Mouse (Mus musculus): ENCODE measurements around the gene Cdh22. TPM values are rescaled to one million over a fixed set of nuclear protein-coding genes. Genes with fewer than 3 reads are reported as not detected.

Gene Cdh22
- polyA plus RNA-seq, 1 experiment from 2014 or later: 0.05 TPM

DNA sequence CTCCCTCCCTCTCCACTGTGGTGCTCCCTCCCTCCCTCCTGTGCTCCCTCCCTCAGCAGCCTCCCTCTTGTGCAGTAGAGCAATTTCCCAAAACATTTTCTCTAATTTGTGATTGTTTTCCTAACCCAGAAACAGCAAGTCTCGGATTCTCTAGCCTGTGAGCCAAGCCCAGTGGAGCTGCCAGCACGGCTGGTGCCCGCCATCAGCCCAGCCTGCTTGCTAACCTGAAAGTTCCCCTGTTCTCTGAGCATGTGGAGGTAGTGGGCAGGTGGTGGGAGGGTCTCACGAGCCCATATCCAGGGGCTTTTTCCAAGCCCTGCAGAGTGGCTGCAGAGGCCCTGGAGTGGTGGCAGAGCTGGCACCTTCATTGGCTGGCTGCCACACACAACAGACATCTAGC lies 10.8 kb downstream of the Cdh22 start:
- Histone ChIP-seq H3K4me1 (replicated peaks; ENCODE audit: control insufficient read depth, insufficient read depth) (no peaks in the 10 kb centered on the region), H3K4me3 (ENCODE audit: low read depth, low read length) (no peak overlapping the region), H3K9me3 (ENCODE audit: control insufficient read depth, low read length) (no peaks in the 10 kb centered on the region), H3K27me3 (ENCODE audit: control insufficient read depth, insufficient read depth, low read length) (no peaks in the 10 kb centered on the region), H3K27ac (replicated peaks) (no peak overlapping the region), H3K9ac (ENCODE audit: low read length) (no peak overlapping the region), H3K36me3 (ENCODE audit: control insufficient read depth, insufficient read depth, low read length) (no peaks in the 10 kb centered on the region), H3K4me2 (replicated peaks; ENCODE audit: low read depth) (no peak overlapping the region)
- DNase-seq (ENCODE audit: low spot score): no peak
- WGBS: 61% methylated on average over 4 of the region's 4 CpGs
- ATAC-seq (ENCODE audit: low FRiP score, low TSS enrichment): no peak
- TF ChIP-seq EP300 (optimal IDR thresholded peaks at IDR 0.05) (no peak), CTCF (IDR thresholded peaks at IDR 0.05; ENCODE audit: low read depth) (no peak)

DNA sequence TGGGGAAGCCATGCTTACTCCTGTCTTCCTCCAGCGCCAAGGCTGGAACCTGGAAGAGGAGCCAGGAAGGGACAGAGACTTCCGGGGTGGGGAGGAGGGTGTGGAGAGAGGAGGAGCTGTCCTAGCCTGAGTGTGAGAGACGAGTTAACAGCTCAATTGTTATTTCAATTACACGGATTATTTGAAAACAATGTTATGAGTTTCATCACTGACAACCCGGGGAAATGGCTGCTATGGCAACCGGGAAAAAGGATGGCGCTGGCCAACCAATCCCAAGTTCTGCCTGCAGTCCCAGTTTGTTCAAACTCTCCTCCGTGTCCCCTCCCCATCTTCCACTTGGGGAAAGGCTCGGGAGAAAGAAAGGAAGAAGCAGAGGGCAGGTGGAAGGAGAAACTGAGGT lies 12.7 kb downstream of the Cdh22 start:
- no peak overlapping the region for H3K4me2 ChIP-seq (replicated peaks; ENCODE audit: low read depth)
- H3K36me3 ChIP-seq (ENCODE audit: control insufficient read depth, insufficient read depth, low read length): no peaks in the 10 kb centered on the region
- H3K9me3 ChIP-seq (ENCODE audit: control insufficient read depth, low read length): no peaks in the 10 kb centered on the region
- H3K27ac ChIP-seq (replicated peaks): no peak overlapping the region
- H3K27me3 ChIP-seq (ENCODE audit: control insufficient read depth, insufficient read depth, low read length): no peaks in the 10 kb centered on the region
- DNase-seq (ENCODE audit: low spot score) (no peak), ATAC-seq (ENCODE audit: low FRiP score, low TSS enrichment) (no peak)
- no peaks in the 10 kb centered on the region for H3K4me1 ChIP-seq (replicated peaks; ENCODE audit: control insufficient read depth, insufficient read depth)
- no peak overlapping the region for H3K4me3 ChIP-seq (ENCODE audit: low read depth, low read length)
- TF ChIP-seq CTCF (IDR thresholded peaks at IDR 0.05; ENCODE audit: low read depth) (no peak), EP300 (optimal IDR thresholded peaks at IDR 0.05) (no peak)
- WGBS: 11% methylated on average over 9 of the region's 9 CpGs
- H3K9ac ChIP-seq (ENCODE audit: low read length): no peak overlapping the region

DNA sequence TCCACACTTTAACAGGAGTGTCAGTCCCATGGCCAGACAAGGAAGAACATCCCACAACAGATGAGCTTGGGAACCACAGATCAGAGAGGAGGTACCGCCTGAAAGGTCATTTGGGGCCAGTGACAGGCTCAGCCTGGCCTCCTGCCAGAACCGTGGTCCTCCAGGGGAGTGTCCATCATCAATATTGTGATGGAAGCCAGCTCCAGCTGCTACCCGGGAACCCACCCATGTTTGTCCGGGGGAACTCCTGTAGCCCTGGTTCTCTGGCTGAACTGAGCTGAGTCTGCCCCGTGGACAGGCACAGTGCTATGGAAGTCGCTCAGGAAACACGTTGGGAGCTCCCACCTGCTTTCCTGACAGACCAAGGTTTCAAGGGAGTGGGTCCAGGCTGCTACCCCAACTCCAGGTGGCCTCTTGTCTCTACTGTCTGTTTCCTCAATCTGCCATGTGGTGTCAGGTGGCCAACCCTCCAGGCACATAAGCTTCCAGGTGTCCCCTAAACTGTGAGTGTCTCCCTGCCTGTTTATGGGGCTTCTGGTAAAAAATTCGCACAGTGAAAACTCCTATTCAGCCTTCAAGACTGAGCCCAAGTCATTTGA lies 14.2 kb downstream of the Cdh22 start:
- no peak for ATAC-seq (ENCODE audit: low FRiP score, low TSS enrichment)
- no peak overlapping the region for H3K4me2 ChIP-seq (replicated peaks; ENCODE audit: low read depth)
- H3K27me3 ChIP-seq (ENCODE audit: control insufficient read depth, insufficient read depth, low read length): 0 out of 2 replicates have a peak, but pooled peaks cover 2% of the 10 kb centered on the region
- no peak for DNase-seq (ENCODE audit: low spot score)
- TF ChIP-seq CTCF (IDR thresholded peaks at IDR 0.05; ENCODE audit: low read depth) (no peak), EP300 (optimal IDR thresholded peaks at IDR 0.05) (no peak)
- no peaks in the 10 kb centered on the region for H3K36me3 ChIP-seq (ENCODE audit: control insufficient read depth, insufficient read depth, low read length)
- no peak overlapping the region for H3K9ac ChIP-seq (ENCODE audit: low read length)
- H3K9me3 ChIP-seq (ENCODE audit: control insufficient read depth, low read length): no peaks in the 10 kb centered on the region
- 60% methylated on average over 8 of the region's 8 CpGs for WGBS
- no peak overlapping the region for H3K4me3 ChIP-seq (ENCODE audit: low read depth, low read length)
- H3K4me1 ChIP-seq (replicated peaks; ENCODE audit: control insufficient read depth, insufficient read depth): no peaks in the 10 kb centered on the region
- H3K27ac ChIP-seq (replicated peaks): no peak overlapping the region

DNA sequence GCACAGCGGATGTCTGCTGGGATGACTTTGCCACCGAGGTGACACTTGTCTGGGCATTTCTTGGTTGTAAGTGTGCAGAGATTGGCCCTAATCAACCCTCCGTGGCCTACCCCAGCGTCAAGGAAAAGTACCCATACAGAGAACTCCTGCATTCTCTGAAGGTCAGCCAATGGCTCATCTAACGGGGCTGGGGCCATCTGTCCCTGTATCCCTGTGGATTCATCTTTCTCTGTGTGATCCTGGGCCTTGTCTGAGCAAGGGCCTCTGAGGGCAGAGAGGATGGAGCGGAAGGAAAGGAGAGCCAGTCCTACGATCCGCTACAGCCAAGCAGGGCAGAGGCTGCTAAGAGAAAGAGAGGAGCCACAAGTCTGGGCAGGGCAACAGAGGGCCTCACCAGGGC lies 15.7 kb downstream of the Cdh22 start:
- Histone ChIP-seq H3K4me1 (replicated peaks; ENCODE audit: control insufficient read depth, insufficient read depth) (no peaks in the 10 kb centered on the region), H3K27me3 (ENCODE audit: control insufficient read depth, insufficient read depth, low read length) (0 out of 2 replicates have a peak, but pooled peaks cover 2% of the 10 kb centered on the region), H3K4me3 (ENCODE audit: low read depth, low read length) (no peak overlapping the region), H3K27ac (replicated peaks) (no peak overlapping the region), H3K4me2 (replicated peaks; ENCODE audit: low read depth) (no peak overlapping the region), H3K36me3 (ENCODE audit: control insufficient read depth, insufficient read depth, low read length) (no peaks in the 10 kb centered on the region), H3K9ac (ENCODE audit: low read length) (no peak overlapping the region), H3K9me3 (ENCODE audit: control insufficient read depth, low read length) (no peaks in the 10 kb centered on the region)
- no peak for DNase-seq (ENCODE audit: low spot score)
- TF ChIP-seq CTCF (IDR thresholded peaks at IDR 0.05; ENCODE audit: low read depth): no peak
- WGBS: 88% methylated on average over 8 of the region's 8 CpGs
- ATAC-seq (ENCODE audit: low FRiP score, low TSS enrichment): no peak

DNA sequence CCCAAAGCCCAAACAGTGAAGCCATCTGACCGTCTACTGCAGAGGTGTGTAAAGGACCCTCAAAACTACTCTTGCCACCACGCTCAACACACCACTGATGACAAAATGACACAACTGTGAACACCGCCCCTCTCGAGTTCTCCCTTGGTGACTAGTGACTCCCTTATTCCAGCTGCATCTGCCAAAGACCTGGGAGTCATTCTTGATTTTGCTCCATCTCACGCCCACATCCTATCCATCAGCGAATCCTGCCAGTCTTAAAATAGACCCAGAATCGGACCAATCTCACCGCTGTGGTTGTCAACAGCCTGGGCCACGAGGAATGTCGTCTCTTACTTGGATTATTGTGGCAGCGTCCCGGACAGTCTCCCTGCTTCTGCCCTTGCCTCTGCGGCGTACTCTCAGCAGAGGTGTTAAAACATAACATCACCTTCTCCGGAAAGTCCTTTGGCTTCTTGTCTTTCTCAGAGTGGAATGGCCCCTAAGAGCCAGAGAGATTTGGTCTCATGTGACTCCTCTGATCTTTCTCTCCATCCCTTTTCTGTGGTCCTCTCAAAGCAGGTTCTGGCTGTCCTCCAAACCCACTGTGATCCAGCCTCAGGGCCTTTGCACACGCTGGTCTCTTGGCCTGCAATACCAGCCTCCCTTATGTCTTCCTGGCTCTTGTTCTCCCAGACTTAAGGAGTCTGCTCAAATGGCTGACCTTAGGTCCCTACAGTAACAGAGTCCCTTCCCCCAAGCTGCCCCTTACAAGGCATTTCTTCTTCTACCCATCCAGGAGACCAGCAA lies 17.1 kb downstream of the Cdh22 start:
- no peak for ATAC-seq (ENCODE audit: low FRiP score, low TSS enrichment)

More for the DNA sequence above, 17.1 kb downstream of the Cdh22 start:
- Histone ChIP-seq H3K27me3 (ENCODE audit: control insufficient read depth, insufficient read depth, low read length) (0 out of 2 replicates have a peak, but pooled peaks cover 4% of the 10 kb centered on the region), H3K9ac (ENCODE audit: low read length) (no peak overlapping the region), H3K4me1 (replicated peaks; ENCODE audit: control insufficient read depth, insufficient read depth) (no peaks in the 10 kb centered on the region), H3K36me3 (ENCODE audit: control insufficient read depth, insufficient read depth, low read length) (no peaks in the 10 kb centered on the region), H3K4me3 (ENCODE audit: low read depth, low read length) (no peak overlapping the region), H3K4me2 (replicated peaks; ENCODE audit: low read depth) (no peak overlapping the region), H3K27ac (replicated peaks) (no peak overlapping the region), H3K9me3 (ENCODE audit: control insufficient read depth, low read length) (no peaks in the 10 kb centered on the region)
- DNase-seq (ENCODE audit: low spot score): no peak
- WGBS: 85% methylated on average over 16 of the region's 16 CpGs
- TF ChIP-seq EP300 (optimal IDR thresholded peaks at IDR 0.05) (no peak), CTCF (IDR thresholded peaks at IDR 0.05; ENCODE audit: low read depth) (no peak)
